Mouse (Mus musculus) left cerebral cortex, adult 18-20 months (tissue): ENCODE data around the gene Mgat4c. TPM values are rescaled to one million over a fixed set of nuclear protein-coding genes. Genes with fewer than 3 reads are reported as not detected.
A peak's percentile ranks its signal among the peaks of the same experiment; 100 is the strongest.

ENCODE experiments used
- DNase-seq, 2 experiments: peaks; one replicate each; pipeline ENCODE4 v3.0.0; 2021 to 2022; ENCODE audit warnings: low spot score in 2 of 2, mixed read lengths in 1 of 2
- long read RNA-seq, 2 experiments: library from polyadenylated mRNA; stranded (forward); transcript quantifications; one replicate each; pipeline ENCODE4 v2.0.0; 2021
- total RNA-seq, 2 experiments: library from RNA; stranded (reverse); gene quantifications; 2 replicates each; pipeline ENCODE4 v1.2.3; 2021

Mgat4c gene
- total RNA-seq = 10 to 100 TPM; 11.7 to 14.6 TPM
- long read RNA-seq, experiment 1, partial matches to known transcripts = 2 of 4 reads
- long read RNA-seq, experiment 1, other reads (novel, unspliced or antisense) = 2 of 4 reads
- long read RNA-seq, experiment 2, partial matches to known transcripts = 3 of 6 reads
- long read RNA-seq, experiment 2, other reads (novel, unspliced or antisense) = 1 of 6 reads

GRCm38 (mm10) chr10:101681437-101681912, at the start of gene Mgat4c:
TSS of gene Mgat4c (plus strand) at chr10:101681487.
- DNase-seq = peak; percentile 30 to 61

GRCm38 (mm10) chr10:101635266-101635665, 46.0 kb upstream of the Mgat4c start:
- DNase-seq = no peak

- DNase-seq = peak in 1 of 2 experiments; percentile 2
Measured at GRCm38 (mm10) chr10:101641048-101641447, 40.2 kb upstream of the Mgat4c start.

- DNase-seq = no peak
Measured at GRCm38 (mm10) chr10:101681914-101682313, 627 bp downstream of the Mgat4c start.

- no peak for DNase-seq
Measured at GRCm38 (mm10) chr10:101761828-101762227, 80.5 kb downstream of the Mgat4c start.

GRCm38 (mm10) chr10:101770688-101771087, 89.4 kb downstream of the Mgat4c start:
- DNase-seq = no peak

- DNase-seq = no peak
Measured at GRCm38 (mm10) chr10:101771157-101771556, 89.9 kb downstream of the Mgat4c start.

- DNase-seq = no peak
Measured at GRCm38 (mm10) chr10:101783161-101783744, 102.0 kb downstream of the Mgat4c start.

- DNase-seq = no peak
Measured at GRCm38 (mm10) chr10:101795507-101795906, 114.2 kb downstream of the Mgat4c start.

- DNase-seq = no peak
Measured at GRCm38 (mm10) chr10:101798831-101799474, 117.7 kb downstream of the Mgat4c start.

GRCm38 (mm10) chr10:101808768-101809167, 127.5 kb downstream of the Mgat4c start:
- no peak for DNase-seq

- DNase-seq = no peak
Measured at GRCm38 (mm10) chr10:101816902-101817301, 135.6 kb downstream of the Mgat4c start.

GRCm38 (mm10) chr10:101827944-101828343, 146.7 kb downstream of the Mgat4c start:
- no peak for DNase-seq

- no peak for DNase-seq
Measured at GRCm38 (mm10) chr10:101856115-101856514, 174.8 kb downstream of the Mgat4c start.

GRCm38 (mm10) chr10:101889866-101890265, 208.6 kb downstream of the Mgat4c start:
- no peak for DNase-seq

GRCm38 (mm10) chr10:101917328-101917814, 236.1 kb downstream of the Mgat4c start:
- no peak for DNase-seq

GRCm38 (mm10) chr10:101997612-101998011, 316.3 kb downstream of the Mgat4c start:
- no peak for DNase-seq

GRCm38 (mm10) chr10:102042513-102042912, 361.2 kb downstream of the Mgat4c start:
- no peak for DNase-seq

- DNase-seq = no peak
Measured at GRCm38 (mm10) chr10:102056218-102056617, 374.9 kb downstream of the Mgat4c start.

GRCm38 (mm10) chr10:102056975-102057565, 375.8 kb downstream of the Mgat4c start:
- no peak for DNase-seq

GRCm38 (mm10) chr10:102074541-102075398, 393.5 kb downstream of the Mgat4c start:
- no peak for DNase-seq
